Mouse (Mus musculus): ENCODE data around the gene 1700067K01Rik.
A peak's percentile ranks its signal among the peaks of the same experiment; 100 is the strongest.

1700067K01Rik gene

GRCm38 (mm10) chr8:84011705-84012498, 10.6 kb downstream of the 1700067K01Rik start, which contains the start of gene 2210011C24Rik:
Gene 2210011C24Rik (minus strand): TSS chr8:84012171.
- DNase-seq (ENCODE audit: low spot score in 2 of 2), result no peak

- no peak for DNase-seq (ENCODE audit: low spot score in 2 of 2)
Measured at GRCm38 (mm10) chr8:84012499-84013165, 11.3 kb downstream of the 1700067K01Rik start.

GRCm38 (mm10) chr8:84015833-84016232, 14.5 kb downstream of the 1700067K01Rik start:
- DNase-seq (ENCODE audit: low spot score in 2 of 2), result no peak

GRCm38 (mm10) chr8:84019738-84020137, 18.4 kb downstream of the 1700067K01Rik start:
- no peak for DNase-seq (ENCODE audit: low spot score in 2 of 2)

- no peak for DNase-seq (ENCODE audit: low spot score in 2 of 2)
Measured at GRCm38 (mm10) chr8:84021096-84021495, 19.8 kb downstream of the 1700067K01Rik start, which contains the start of gene Palm3. Gene Palm3 (plus strand): TSS chr8:84021471.

GRCm38 (mm10) chr8:84021569-84021968, 20.3 kb downstream of the 1700067K01Rik start:
- no peak for DNase-seq (ENCODE audit: low spot score in 2 of 2)

- no peak for DNase-seq (ENCODE audit: low spot score in 2 of 2)
Measured at GRCm38 (mm10) chr8:84023085-84023484, 21.8 kb downstream of the 1700067K01Rik start.

GRCm38 (mm10) chr8:84023631-84024030, 22.3 kb downstream of the 1700067K01Rik start:
- DNase-seq (ENCODE audit: low spot score in 2 of 2), result no peak

- peak in 1 of 2 experiments; percentile 77 for DNase-seq (ENCODE audit: low spot score in 2 of 2)
Measured at GRCm38 (mm10) chr8:84024171-84024570, 22.9 kb downstream of the 1700067K01Rik start.

GRCm38 (mm10) chr8:84025863-84026262, 24.6 kb downstream of the 1700067K01Rik start:
- DNase-seq (ENCODE audit: low spot score in 2 of 2), result peak; percentile 65 to 78

GRCm38 (mm10) chr8:84027449-84027848, 26.1 kb downstream of the 1700067K01Rik start:
- DNase-seq (ENCODE audit: low spot score in 2 of 2), result no peak

GRCm38 (mm10) chr8:84029272-84029671, 28.0 kb downstream of the 1700067K01Rik start:
- DNase-seq (ENCODE audit: low spot score in 2 of 2), result no peak

GRCm38 (mm10) chr8:84032777-84033176, 31.5 kb downstream of the 1700067K01Rik start:
- DNase-seq (ENCODE audit: low spot score in 2 of 2), result no peak

GRCm38 (mm10) chr8:84038015-84038414, 36.7 kb downstream of the 1700067K01Rik start:
- no peak for DNase-seq (ENCODE audit: low spot score in 2 of 2)

- peak; percentile 67 to 88 for DNase-seq (ENCODE audit: low spot score in 2 of 2)
Measured at GRCm38 (mm10) chr8:84039050-84039449, 37.7 kb downstream of the 1700067K01Rik start.

GRCm38 (mm10) chr8:84042066-84042947, 41.0 kb downstream of the 1700067K01Rik start, which contains the start of gene Il27ra:
Gene Il27ra (minus strand): TSS chr8:84042589.
- peak; percentile 69 to 70 for DNase-seq (ENCODE audit: low spot score in 2 of 2)

- no peak for DNase-seq (ENCODE audit: low spot score in 2 of 2)
Measured at GRCm38 (mm10) chr8:84042948-84043342, 41.6 kb downstream of the 1700067K01Rik start.

GRCm38 (mm10) chr8:84044103-84044502, 42.8 kb downstream of the 1700067K01Rik start:
- DNase-seq (ENCODE audit: low spot score in 2 of 2), result no peak

GRCm38 (mm10) chr8:84044900-84045299, 43.6 kb downstream of the 1700067K01Rik start, which contains the start of gene Rln3:
Gene Rln3 (minus strand): TSS chr8:84045000.
- DNase-seq (ENCODE audit: low spot score in 2 of 2), result no peak

GRCm38 (mm10) chr8:84046505-84046904, 45.2 kb downstream of the 1700067K01Rik start:
- no peak for DNase-seq (ENCODE audit: low spot score in 2 of 2)

GRCm38 (mm10) chr8:84048171-84048570, 46.9 kb downstream of the 1700067K01Rik start:
- no peak for DNase-seq (ENCODE audit: low spot score in 2 of 2)

GRCm38 (mm10) chr8:84052746-84053145, 51.4 kb downstream of the 1700067K01Rik start:
- DNase-seq (ENCODE audit: low spot score in 2 of 2), result no peak
